Mouse (Mus musculus) lung, postnatal 36 days (tissue): ENCODE results near the gene Vps45.
"Not testable (repeated sequence)": the region's sequence is repeated elsewhere in the genome, so short reads cannot be mapped to it uniquely, and the experiment has no call there.

Experiments
- DNase-seq: peaks from one replicate; pipeline ENCODE4 v3.0.0; 2022; ENCODE audit warnings: mixed read lengths

Vps45 gene

DNA sequence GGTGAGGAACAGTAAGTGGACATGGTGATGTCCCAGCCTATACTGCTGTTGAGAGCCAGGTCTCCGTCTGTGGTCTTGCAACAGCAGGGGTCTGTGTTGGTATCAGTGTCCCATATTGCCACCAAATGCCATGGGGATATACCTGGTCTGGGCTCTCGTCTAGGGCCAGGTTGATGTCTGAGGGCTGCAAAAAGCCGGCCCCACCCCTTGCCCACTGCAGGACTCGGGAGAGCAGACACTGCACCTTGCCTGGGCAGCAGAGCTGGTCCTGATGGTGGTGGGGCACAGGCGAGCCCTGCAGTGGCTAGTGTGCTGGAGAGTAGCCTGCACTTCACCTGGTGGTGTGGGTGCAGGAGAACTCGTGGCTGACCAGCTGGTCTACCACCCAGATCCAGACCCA, 19.8 kb upstream of the Vps45 start:
- DNase-seq, result no peak

DNA sequence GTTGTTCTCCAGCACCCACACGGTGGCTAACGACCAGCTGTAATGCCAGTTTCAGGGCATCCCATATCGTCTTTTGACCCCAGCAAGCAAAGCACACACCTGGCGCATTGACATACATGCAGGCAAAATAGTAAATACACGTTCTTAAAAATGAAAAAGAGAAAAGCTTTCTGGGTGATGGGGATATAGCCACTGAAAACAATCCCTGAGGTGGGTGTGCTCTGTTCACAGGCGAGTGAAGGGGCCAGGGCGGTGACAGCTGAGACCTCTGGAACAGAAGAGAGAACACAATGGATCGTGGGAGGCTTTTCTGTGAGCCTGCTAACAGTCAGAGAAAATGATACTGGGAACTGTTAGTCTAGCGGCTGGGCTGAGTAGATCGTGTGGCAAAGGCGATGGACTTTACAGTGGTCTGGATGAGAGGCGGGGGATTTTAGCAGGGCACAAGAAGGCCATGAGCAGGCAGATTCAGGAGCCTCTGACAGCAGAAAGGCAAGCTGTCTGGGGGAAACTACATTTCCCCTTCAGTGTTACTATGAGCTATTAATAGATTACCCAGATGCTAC, 14.7 kb upstream of the Vps45 start:
- DNase-seq, result no peak

DNA sequence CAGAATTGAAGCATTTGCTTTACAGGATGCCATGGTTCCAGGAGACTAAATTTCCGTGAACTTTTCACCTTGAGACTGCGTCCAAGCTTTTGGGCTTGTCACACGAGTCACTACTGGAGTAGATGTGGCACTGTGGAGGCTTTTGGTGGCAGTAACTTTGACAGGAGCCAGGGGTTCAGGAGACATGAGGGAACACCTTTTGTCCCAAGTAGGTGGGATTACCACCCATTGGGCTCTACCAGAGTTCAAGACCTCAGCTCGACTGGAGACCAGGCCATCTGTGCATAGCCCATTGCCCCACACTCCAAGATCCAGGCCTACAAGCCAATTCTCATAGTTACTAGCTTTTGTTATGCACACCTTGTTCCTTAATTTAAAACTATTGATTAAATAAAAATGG, 12.0 kb upstream of the Vps45 start:
- DNase-seq, result no peak

DNA sequence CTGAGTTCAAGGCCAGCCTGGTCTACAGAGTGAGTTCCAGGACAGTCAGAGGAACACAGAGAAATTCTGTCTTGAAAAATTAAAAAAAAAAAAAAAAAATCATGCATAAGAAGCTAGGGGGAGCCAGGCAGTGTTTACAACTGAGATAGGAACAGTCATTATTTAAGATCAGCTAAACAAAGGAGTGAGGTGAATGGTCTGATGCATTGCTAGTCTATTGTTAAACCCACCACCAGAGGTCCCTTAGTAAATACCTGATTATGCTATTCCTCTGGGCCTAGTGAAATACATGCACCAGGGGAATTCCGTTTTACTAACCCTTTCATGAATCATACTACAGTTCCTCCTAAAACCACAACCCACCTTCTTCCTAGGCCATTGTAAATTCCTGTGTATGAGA, 11.3 kb upstream of the Vps45 start:
- no peak for DNase-seq

DNA sequence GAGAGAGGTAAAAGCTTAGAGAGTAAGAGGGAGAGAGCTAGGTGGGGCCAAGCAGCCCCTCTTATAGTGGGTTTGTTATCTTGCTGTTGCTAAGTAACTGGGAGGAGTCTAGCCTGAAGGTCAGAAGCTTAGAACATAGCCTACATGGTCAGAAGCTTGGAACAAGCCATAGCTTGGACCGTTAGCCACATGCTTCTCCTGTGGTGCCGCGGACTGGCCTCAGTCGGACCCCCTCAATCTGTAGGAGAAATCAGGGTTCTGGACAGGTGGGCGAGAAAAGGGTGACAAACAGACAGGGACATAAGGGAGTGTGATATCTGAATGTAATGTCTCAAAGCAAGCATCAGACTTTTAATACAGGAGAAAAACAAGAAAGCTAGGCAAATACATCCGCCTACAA, 10.8 kb upstream of the Vps45 start:
- DNase-seq, result no peak

DNA sequence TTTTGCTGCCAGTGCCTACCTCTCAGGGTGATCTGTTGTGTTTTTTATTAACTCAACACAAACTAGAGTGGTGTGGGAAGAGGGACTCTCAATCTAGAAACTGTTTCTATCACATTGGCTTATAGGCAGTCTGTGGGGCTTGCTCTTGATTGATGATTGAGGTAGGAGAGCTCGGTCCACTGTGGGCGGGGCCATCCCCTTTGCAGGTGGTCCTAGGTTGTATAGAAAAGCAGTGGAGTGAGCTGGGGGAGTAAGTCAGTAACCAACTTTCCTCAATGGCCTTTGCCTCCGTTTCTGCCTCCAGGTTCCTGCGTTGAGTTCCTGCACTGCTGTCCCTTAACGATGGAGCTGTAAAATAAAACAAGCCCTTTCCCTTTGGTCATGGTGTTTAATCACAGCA, 8.5 kb upstream of the Vps45 start:
- no peak for DNase-seq

DNA sequence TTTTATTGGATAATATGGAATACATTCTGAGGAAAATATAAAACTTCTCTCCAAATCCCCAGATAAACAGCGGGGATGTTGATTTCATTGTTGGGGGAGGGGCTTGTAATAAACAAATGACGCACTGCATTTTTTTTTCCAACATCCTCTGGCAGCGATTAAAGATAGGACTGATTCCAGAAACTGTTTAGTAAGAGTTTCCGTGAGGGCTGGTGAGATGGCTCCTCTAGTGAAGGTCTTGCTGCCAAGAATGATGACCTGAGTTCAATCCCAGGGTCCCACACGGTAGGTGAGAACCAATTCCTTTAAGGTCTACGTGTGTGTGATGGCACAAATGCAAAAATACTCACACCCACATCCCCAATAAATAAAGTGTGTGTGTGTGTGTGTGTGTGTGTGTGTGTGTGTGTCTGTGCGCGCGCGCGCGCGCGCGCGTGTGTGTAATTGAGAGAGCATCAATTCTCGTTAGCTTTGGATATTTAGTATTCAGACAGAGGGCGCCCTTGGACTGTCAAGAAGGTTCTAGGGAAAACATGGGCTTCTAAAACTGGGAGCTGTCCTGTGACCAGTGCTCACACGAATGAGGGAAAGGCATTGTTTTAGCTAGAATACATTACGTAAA, 7.6 kb upstream of the Vps45 start:
- peak; percentile 87 for DNase-seq

DNA sequence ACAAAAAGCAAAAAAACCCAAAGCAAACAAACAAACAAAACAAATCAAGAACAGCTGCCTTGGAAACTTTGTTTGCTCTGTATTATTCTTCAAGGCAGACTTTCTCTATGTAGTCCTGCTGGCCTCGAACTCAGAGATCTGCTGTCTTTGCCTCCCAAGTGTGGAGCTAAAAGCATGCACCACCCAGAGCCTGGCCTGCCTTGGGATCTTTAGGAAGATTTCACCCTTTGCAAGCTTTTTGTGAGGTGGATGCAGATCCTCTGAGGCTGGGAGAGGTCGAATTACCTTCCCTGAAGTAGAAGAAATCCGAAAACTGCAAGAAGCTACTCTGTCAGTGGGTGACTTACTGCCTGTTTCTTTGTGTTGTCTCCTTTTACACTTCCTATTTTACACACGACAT, 6.9 kb upstream of the Vps45 start:
- no peak for DNase-seq

DNA sequence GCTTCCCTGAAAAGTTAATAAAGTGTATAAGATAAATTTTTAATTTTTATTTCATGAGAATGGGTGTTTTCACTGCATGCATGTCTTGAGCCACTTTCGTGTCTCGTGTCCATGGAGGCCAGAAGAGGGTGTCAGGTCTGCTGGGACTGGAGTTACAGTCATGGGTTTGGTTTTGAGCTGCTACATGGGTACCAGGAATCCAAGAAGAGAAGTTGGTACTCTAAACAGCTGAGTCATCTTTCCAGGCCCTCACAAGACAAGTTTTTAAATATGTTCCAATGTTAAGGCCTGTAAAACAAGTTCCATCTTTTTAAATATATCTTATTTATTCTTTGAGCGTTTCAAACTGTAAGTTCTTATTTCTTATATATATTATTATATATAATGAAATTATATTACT, 6.0 kb upstream of the Vps45 start:
- no peak for DNase-seq

DNA sequence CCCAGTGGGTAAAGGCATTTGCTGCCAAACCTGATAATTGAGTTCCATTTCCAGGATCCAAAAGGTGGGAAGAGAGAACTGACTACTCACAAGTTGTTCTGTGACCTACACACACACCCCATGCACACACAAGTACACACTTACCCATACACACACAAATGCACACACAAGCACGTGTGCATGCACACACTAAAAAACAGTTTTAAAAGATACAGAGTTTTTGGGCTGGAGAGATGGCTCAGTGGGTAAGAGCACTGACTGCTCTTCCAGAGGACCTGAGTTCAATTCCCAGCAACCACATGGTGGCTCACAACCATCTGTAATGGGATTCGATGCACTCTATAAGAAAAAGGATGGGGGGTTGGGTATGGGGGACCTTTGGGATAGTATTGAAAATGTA, 5.0 kb upstream of the Vps45 start:
- no peak for DNase-seq

DNA sequence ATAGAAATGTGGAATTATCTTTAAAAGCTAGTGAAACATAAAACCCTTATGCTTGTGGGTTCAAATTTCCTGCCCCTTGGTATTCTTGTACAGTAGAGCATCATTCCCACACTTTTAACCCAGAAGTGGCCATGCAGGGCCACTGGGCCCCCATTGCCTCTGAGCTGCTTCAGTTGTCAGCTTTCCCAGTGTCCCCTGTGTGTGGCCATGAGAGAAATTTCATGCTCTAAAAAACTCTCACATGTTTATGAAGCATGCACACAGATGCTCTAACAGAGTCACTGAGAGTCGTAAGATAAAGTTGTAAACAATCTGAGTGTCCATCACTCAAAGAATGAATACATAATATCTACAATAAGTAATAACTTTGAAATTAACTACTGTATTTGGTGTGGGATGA, 1.9 kb upstream of the Vps45 start:
- no peak for DNase-seq

DNA sequence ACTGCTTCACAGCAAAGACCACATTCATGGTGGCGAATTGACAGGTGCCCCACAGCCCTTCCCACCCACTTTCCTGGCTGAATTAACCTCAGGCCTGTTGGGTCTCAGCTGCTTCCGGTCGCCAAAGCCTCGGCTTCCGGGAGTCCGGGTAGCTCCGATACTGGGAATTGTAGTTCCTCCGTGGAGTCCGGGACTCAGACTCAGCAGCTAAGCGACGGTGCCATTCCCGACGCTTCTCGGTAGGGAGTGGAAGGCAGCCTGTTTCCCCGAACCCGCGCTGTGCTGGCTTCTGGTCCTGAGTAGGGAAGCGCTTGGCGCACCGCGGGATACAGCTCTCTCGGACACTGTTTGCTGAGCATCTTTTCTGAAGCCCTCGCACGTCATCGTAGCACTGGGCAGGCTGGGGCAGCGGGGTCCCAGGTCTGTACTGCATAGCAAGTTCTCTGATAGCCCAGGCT, 490 bp downstream of the Vps45 start:
- DNase-seq, result peak; percentile 91

DNA sequence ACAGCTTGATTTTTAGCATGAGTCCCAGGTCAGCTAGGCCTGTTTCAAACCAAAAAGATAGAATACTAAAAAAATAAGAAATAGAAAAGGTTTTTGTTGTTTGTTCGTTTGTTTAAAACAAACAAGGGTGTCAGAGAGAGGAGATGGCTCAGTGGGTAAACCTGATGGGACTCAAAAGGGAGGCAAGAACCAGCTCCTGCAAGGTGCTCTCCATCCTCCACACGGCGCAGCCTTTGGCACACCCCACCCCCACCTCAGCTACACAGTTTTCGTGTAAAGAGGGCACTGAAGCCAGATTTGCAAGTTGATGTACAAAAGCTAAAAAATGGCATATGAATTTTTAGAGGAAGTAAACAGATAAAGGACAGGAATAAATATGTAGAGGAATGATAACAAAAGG, 2.2 kb downstream of the Vps45 start:
- no peak for DNase-seq

DNA sequence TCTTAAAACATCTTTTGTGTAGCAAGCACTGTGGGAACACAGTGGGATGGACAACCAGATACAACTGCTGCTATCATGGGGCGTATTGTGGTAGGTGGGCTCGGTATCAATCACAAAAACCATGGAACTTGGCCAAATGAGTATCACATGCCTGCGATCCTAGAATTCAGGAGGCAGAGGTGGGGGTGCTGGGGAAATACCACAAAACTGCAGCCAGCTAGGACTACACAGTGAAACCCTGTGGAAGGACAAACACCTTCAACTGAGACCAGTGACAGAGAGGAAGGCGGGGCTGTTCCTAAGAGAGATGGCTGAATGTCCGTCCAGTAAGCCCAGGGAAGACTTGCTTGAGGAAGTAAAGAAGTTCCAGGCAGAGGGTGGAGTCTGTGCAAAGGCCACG, 3.0 kb downstream of the Vps45 start:
- DNase-seq, result no peak

DNA sequence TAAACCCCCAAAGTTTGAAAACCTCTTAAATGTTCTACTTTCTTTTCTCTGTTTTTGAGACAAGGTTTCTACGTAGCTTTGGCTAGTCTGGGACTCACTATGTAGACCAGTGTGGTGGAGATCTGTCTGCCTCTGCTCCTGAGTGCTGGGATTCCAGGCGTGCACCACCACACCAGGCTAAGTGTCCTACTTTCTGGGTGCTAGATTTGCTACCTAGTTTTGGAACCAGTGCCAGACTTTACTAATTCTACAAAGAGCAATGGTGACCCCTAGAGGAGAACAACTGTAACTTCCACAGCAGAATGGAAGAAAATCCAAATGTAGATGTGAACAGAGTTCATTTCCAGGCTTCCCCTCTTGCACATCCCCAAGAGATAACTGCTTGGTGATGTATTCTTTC, 6.4 kb downstream of the Vps45 start:
- DNase-seq, result peak; percentile 61

DNA sequence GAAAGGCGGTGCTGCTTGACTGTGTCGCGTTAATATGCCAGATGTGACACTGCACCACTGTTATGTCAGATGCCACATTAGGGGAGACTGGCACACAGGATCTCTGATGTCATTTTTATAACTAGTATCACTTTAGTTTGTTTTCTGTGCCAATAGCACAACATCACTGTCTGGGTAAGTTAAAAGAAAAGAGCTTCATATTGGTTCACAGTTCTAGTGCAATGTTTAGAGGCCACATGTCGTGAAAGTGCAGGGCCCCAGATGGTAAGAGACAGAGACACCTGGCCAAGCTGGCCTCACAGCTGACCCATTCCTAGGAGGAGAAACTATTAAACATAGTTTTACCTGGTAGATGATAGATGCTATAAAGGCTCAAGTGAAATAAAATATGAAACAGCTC, 7.1 kb downstream of the Vps45 start:
- no peak for DNase-seq

DNA sequence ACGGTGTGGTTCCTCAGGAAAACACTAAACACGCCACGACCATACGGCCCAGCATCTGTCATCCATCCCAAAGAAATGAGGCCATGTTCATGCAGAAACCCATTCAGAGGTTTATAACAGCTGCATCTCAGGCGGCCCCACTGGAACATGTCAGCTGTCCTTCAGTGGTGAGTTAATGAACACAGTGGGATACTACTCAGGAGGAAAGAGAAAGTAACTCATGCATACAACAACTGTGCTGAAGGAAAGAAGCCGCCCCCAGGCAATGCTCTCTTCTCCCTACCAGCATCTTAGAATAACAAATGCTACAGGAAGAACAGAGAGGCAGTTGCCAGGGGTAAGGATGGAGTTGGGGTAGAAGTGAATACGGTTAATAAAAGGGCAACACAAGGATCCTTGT, 7.5 kb downstream of the Vps45 start:
- no peak for DNase-seq

DNA sequence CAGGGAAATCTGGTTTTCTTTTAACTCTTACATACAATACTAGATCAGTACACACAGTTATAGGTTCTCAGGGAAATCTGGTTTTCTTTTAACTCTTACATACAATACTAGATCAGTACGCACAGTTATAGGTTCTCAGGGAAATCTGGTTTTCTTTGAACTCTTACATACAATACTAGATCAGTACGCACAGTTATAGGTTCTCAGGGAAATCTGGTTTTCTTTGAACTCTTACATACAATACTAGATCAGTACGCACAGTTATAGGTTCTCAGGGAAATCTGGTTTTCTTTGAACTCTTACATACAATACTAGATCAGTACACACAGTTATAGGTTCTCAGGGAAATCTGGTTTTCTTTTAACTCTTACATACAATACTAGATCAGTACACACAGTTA, 13.7 kb downstream of the Vps45 start:
- DNase-seq, result not testable (repeated sequence)

DNA sequence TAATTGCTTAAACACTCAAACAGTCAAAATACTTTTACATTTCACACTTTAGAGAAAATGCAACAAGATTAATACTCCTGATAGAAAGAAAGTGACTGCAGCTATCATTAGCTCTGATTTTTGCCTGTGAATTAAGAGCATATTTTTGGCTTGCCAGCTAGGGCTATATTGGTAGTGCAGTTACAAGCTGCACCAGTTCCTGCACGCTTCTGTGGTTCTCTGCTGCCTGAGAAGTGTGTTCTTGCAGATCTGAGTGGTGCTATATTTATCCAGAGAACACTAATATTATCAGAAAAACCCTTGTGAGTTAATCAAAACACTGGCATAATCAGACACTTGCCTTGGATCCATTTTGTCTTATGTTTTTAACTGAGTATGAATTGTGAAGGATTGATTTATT, 15.2 kb downstream of the Vps45 start:
- DNase-seq, result no peak

DNA sequence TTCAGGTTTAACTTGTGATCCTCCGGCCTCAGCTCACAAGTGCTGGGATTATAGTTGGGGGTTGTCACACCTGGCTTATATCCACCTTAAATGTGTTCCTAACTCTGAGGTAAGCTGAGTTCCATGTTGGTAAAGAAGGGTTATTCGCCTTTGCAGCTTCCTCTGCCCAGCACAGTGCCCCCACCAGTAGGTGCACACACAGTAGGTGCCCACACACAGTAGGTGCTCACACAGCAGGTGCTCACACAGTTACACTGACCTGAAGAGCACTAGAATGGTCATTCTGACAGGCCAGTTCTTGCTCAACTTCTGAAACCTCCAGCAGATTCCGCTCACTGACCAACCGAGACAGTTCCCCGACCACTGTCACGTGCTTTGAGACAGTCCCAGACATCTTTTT, 17.2 kb downstream of the Vps45 start:
- no peak for DNase-seq

DNA sequence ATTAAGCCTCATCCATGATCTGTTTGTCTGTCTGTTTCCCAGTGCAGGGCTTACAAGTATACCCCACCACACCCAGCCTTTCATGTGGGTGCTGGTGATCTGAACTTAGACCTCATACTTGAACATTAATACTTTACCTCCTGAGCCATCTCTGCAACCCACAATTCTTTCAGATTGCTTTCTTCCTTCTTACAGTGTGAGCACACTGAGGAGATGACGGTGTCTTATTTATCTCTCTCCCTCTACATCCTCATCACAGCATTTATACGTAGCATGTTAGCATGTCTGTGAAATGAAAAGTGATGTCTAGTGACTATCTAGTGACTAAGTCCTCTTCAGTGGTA, 17.6 kb downstream of the Vps45 start:
- no peak for DNase-seq

DNA sequence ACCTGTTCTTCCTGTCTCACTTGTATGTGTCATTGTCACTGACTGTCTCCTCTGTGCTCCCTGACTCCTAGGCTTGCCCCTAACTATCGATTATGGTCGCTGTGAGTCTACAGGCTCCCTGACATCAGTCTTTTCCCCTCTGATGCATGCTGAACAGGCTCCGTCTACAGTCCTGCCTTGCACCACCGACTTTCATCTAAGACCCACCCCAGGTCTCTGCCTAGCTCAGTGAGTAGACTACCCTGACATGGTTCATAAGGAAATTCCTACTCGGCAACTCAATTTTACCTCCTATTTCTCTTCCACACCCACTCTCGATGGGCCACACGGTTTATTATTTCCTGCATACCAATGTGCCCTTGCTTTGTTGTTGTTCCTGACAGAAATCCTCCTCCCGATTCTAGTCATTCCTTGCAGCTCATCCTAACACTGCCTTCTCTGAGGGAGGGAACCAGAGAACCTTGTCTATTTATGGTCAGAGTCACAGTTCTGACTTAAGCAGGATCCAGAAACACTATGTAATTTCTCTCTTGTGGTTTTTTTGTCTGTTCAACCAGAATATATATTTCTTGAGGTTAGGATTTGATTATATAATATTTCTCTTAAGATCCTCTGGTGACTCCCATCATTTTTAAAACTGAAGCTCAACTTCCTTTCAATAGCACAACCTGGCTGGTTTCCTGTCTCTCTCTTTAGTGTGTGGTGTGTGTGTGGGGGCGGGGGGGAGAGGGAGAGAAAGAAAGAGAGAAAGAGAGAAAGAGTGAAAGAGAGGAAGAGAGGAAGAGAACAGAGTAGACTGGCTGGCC, 18.2 kb downstream of the Vps45 start:
- no peak for DNase-seq

DNA sequence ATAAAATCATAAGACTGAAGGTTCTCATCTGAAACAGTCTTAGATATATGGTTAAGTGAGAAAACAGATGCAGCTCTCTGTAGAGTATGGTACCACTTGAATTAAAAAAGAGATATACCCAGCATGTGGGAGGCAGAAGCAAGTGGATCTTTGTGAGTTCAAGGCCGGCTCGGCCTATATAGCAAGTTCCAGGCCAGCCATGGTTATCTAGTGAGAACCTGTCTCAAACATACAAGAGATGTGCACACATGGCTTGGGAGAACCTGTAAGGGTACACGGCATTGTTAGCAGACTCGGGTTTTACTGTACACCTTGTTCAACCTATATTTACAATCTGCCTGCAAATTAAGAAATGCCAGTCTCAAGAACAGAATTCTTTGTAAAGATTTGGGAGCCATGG, 19.4 kb downstream of the Vps45 start:
- no peak for DNase-seq

DNA sequence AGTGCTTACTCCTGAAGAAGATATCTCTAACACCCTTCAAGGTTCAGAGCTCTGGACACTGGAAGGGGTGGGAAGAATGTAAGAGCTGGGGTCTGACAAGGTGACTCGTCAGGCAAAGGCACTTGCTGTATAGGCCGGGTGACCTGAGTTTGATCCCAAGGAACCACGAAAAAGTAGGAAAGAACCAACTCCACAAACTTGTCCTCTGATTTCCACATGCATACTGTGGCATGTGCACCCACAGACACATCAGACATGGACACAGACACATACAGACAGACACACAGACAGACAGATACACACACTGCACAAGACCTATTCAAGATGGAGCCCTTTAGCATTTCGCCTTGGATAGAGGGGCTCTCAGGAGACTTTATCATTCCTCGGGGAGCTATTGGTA, 20.1 kb downstream of the Vps45 start:
- DNase-seq, result no peak

DNA sequence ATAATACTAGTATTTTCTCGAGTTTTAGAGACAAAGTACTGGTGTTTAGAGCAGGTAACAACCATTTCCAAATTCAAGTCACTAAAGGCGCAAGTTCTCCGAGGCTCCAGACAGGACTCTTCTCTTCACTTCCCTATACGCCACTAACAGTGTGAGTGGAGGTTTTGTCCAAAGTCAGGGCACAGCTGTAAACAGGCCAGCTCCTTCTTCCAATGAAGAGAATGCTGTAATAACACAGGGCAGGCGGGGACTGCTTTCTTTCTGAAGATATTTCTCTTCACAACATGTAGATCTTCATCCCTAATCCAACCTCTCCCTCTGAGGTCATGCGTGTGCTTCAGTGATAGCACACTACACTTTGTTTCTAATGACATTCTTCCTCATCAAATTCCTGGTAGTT, 21.5 kb downstream of the Vps45 start:
- no peak for DNase-seq
